Mouse (Mus musculus): ENCODE measurements around the gene Mical1. TPM values are rescaled to one million over a fixed set of nuclear protein-coding genes. Genes with fewer than 3 reads are reported as not detected.

Gene Mical1
- polyA plus RNA-seq (2015; fragmentation: Nextera tagmentation; extraction: Ambion mirVana) = 35.9 and 41.9 TPM in 2 replicates

DNA sequence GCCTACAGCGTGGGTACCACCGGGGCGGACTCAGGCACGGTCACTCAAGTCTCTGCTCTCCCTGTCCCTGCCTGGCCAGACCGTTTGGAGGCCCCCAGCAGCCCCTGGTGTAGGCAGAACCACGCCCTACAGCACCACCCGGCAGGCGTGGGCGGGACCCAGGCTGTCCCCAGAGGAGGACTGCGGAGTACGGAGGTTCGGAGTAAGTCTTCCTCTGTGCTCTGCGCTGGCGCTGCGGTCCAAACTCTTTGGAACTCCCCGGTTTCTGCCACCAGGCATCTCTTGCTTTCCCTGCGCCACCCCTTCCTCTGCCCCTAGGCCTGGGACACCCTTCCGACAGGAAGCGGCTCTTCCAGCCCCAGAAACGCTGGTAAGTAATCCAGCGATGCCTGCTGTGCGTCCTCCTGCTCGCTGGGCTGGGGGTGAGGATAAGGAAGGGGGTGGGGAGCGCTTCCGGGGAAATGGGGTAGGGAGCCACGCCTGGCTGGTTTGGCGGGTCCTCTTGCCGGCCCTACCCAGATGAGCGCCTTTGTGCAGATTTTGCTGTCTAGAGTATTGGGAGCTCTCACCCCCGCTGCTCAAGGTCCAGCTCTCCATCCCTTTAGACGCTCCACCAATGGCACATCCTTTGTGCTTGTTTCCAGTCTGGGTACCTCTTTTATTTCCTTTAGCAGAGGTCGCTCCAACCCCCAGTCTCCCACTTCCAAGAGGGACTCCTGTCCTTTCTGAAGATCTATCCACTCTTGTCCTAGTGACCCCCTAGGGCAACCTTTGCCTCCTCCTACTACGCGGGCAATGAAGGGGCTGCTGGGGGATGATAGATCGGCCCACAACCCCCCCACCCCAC lies at the start of gene Mical1:
Gene Mical1, plus strand, starts transcription at position 144 of the 847 bp plus-strand sequence.
- Histone ChIP-seq H3K4me1 (peaks cover 22% of the 10 kb centered on the region), H3K27me3 (no peaks in the 10 kb centered on the region), H3K4me3 (peak within 1 kb of the TSS; percentile 58), H3K9ac (peak within 1 kb of the TSS; percentile 80), H3K9me3 (replicated peaks) (no peaks in the 10 kb centered on the region), H3K27ac (peak within 1 kb of the TSS; percentile 83), H3K36me3 (ENCODE audit: poor library complexity, severe bottlenecking) (peaks cover 27% of the 10 kb centered on the region), H3K4me2 (peak within 1 kb of the TSS; percentile 88)
- peak; percentile 72 for ATAC-seq
- WGBS = under 1% methylated on average over 35 of the region's 35 CpGs

DNA sequence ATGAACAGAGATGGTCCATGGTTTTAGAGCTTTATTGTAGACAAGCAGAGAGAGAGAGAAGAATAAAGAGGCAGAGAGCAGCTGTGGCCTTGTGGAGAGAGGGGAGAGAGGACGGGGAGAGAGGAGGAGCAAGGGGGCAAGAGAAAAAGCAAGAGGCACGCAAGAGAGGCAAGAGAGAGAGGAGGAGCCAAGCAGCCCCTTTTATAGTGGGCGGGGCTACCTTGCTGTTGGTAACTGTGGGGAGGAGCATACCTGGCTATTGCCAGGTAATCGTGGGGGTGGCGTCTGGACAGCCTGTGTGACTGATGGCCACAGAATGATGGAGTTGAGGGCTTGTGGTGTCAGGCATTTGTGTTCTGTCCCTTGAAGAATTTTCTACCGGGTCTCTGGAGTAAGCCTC lies 49.7 kb upstream of the Mical1 start:
- no peak for ATAC-seq
- WGBS = 59% methylated on average over 6 of the region's 6 CpGs
- Histone ChIP-seq H3K9ac (no peak overlapping the region), H3K4me3 (no peak overlapping the region), H3K36me3 (ENCODE audit: poor library complexity, severe bottlenecking) (no peaks in the 10 kb centered on the region), H3K27me3 (no peaks in the 10 kb centered on the region), H3K4me1 (no peaks in the 10 kb centered on the region), H3K9me3 (replicated peaks) (no peaks in the 10 kb centered on the region), H3K4me2 (no peak overlapping the region), H3K27ac (no peak overlapping the region)

DNA sequence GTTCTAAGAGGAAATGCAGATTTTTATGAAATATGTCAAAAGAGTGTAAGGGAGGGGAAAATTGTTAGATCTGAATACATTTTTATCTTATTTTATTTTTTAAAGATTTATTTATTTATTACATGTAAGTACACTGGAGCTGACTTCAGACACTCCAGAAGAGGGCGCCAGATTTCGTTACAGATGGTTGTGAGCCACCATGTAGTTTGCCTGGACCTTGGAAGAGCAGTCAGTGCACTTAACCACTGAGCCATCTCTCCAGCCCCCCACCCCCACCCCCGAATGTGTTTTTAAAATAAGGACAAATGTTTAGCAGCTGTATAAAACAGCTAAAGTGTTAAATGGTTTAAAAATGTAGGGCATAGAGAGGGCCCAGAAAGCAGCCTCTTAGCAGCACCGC lies 41.5 kb upstream of the Mical1 start:
- Histone ChIP-seq H3K4me2 (no peak overlapping the region), H3K9ac (no peak overlapping the region), H3K4me3 (no peak overlapping the region), H3K36me3 (ENCODE audit: poor library complexity, severe bottlenecking) (no peaks in the 10 kb centered on the region), H3K27me3 (peaks cover 6% of the 10 kb centered on the region; the same call in 1 of the 2 replicates), H3K27ac (no peak overlapping the region), H3K4me1 (no peaks in the 10 kb centered on the region), H3K9me3 (replicated peaks) (no peaks in the 10 kb centered on the region)
- WGBS = 27% methylated on average over 4 of the region's 4 CpGs
- ATAC-seq = no peak

DNA sequence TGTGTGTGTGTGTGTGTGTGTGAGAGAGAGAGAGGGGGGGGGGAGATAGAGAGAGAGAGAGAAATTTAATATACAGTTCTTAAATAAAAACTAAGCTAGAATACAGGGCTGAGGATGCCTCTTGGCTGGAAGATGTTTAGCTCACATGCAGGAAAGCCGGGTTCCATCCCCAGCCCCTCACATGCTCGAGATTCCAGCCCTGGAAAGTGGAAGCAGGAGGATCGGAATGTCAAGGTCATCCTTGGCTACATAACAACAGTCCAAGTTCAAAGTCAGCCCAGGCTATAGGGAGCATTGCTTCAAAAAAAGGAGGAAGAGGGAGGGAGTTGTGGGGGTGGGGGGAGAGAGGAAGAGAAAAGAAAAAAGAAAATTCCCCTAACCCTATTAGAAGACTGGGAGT lies 41.0 kb upstream of the Mical1 start:
- Histone ChIP-seq H3K36me3 (ENCODE audit: poor library complexity, severe bottlenecking) (no peaks in the 10 kb centered on the region), H3K27me3 (peaks cover 6% of the 10 kb centered on the region; the same call in 1 of the 2 replicates), H3K4me3 (no peak overlapping the region), H3K9me3 (replicated peaks) (no peaks in the 10 kb centered on the region), H3K4me1 (no peaks in the 10 kb centered on the region), H3K27ac (no peak overlapping the region), H3K9ac (no peak overlapping the region), H3K4me2 (no peak overlapping the region)
- ATAC-seq = no peak
- WGBS = 52% methylated on average over 3 of the region's 3 CpGs

DNA sequence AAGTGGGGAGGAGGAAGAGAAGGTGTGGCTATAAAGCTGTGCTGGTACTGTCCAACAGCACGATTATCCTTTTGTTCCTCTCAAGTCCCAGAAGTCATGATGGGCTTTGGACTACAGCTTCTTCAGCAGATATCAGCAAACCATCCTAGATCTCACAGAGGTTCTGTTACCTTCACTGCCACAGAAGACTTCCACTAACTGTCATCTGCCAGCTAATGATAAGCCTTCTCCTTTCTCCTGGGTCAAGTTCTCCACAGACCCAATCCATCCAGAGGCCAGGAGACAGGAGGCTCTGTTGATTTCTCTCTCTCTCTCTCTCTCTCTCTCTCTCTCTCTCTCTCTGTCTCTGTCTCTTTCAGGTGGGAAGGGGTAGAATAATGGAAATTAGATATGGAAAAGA lies 27.9 kb upstream of the Mical1 start:
- H3K36me3 ChIP-seq (ENCODE audit: poor library complexity, severe bottlenecking) = peaks cover 14% of the 10 kb centered on the region
- no peaks in the 10 kb centered on the region for H3K27me3 ChIP-seq
- no peak overlapping the region for H3K9ac ChIP-seq
- H3K9me3 ChIP-seq (replicated peaks) = no peaks in the 10 kb centered on the region
- WGBS = 79% methylated on average over 1 of the region's 1 CpGs
- H3K4me1 ChIP-seq = peaks cover 29% of the 10 kb centered on the region
- H3K4me2 ChIP-seq = no peak overlapping the region
- no peak overlapping the region for H3K27ac ChIP-seq
- no peak for ATAC-seq
- H3K4me3 ChIP-seq = no peak overlapping the region

DNA sequence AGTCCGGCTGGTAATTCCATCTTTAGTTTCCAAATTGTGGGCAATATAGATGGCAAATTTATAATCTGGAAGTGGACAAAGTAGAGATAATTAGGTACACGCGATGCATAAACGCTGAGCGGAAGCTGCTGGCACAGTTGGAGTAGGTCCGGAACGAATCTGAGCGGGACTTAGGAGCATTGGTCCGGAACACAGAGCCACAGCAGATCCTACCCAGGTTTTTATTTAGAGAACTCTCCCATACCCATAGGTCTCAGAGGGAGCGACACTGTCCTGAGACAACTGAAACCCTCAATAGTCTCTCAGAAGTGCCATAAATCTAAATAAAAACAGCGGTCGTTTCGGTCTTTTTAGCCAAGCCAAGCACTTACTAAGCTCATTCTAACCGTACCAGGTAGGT lies 26.4 kb upstream of the Mical1 start:
- ATAC-seq = peak; percentile 74
- Histone ChIP-seq H3K27ac (peak overlapping the region; percentile 66; the same call in 1 of the 2 replicates), H3K36me3 (ENCODE audit: poor library complexity, severe bottlenecking) (peaks cover 25% of the 10 kb centered on the region), H3K4me2 (peak overlapping the region; percentile 71), H3K27me3 (no peaks in the 10 kb centered on the region), H3K9me3 (replicated peaks) (no peaks in the 10 kb centered on the region), H3K4me1 (peaks cover 34% of the 10 kb centered on the region), H3K9ac (peak overlapping the region; percentile 70), H3K4me3 (peak overlapping the region; percentile 88)
- 12% methylated on average over 14 of the region's 14 CpGs for WGBS

DNA sequence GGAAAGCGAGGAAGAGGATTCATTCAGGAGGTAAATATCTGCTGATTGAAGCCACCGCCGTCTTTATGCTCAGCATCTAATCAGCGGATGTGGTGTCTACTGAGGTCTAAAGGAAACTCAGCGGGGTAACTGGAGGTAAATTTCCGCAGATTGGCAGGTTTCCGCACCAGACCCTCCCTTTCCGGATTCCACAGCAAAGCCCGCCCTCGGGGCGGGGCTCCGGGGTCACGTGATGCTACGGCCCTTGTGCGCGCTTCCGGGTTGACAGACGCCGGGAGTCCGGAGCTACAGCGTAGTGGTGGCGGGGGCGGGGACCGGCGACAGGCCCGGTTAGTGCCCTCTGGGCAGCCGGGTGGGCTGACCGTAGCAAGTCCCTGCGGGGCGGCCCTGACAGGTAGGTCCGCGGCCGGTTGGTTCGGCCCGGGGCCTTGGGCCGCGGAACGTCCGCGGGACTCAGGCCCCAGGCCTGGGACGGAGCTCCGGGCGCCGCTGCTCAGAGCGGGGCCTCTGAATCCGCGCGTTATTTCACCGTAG lies 25.9 kb upstream of the Mical1 start, which contains the start of gene Zbtb24:
Gene Zbtb24, plus strand, starts transcription at position 247 of the 534 bp plus-strand sequence.
- H3K9ac ChIP-seq = peak within 1 kb of the TSS; percentile 86
- H3K4me3 ChIP-seq = peak within 1 kb of the TSS; percentile 88
- under 1% methylated on average over 48 of the region's 49 CpGs for WGBS
- peak within 1 kb of the TSS; percentile 71 for H3K4me2 ChIP-seq
- peaks cover 30% of the 10 kb centered on the region for H3K36me3 ChIP-seq (ENCODE audit: poor library complexity, severe bottlenecking)
- peak within 1 kb of the TSS; percentile 66; the same call in 1 of the 2 replicates for H3K27ac ChIP-seq
- H3K9me3 ChIP-seq (replicated peaks) = no peaks in the 10 kb centered on the region
- no peaks in the 10 kb centered on the region for H3K27me3 ChIP-seq
- peaks cover 34% of the 10 kb centered on the region for H3K4me1 ChIP-seq
- peak; percentile 98 for ATAC-seq

DNA sequence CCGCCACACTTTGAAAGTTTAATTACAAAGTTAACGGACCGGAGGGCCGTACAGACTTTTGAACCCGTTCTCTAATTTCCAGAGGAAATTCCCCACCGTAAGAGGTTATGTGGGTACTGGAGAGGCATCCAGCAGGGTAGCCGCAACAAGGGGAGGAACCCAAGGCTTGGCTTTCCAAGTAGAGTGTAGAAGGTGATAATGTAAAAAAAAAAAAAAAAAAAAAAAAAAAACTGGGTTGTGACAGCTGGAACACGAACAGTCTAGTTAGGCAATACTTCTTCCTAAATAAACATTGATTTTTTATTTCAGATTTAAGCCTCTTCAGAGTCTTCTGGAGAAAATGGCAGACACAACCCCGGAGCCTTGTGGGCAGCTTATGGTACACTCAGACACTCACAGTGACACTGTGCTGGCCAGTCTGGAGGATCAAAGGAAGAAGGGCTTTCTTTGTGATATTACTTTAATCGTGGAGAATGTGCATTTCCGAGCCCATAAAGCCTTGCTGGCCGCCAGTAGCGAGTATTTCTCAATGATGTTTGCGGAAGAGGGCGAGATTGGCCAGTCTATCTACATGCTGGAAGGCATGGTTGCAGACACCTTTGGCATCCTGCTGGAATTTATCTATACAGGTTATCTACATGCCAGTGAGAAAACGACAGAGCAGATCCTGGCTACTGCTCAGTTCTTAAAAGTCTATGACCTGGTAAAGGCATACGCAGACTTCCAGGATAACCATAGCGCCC lies 25.2 kb upstream of the Mical1 start:
- 0 out of 2 replicates have a peak overlapping the region, but pooled peaks have one; percentile 44 for H3K27ac ChIP-seq
- H3K9ac ChIP-seq = peak overlapping the region; percentile 86
- H3K4me3 ChIP-seq = peak overlapping the region; percentile 88
- peaks cover 34% of the 10 kb centered on the region for H3K4me1 ChIP-seq
- no peaks in the 10 kb centered on the region for H3K9me3 ChIP-seq (replicated peaks)
- ATAC-seq = no peak
- 58% methylated on average over 18 of the region's 18 CpGs for WGBS
- no peaks in the 10 kb centered on the region for H3K27me3 ChIP-seq
- peak overlapping the region; percentile 71 for H3K4me2 ChIP-seq
- peaks cover 37% of the 10 kb centered on the region for H3K36me3 ChIP-seq (ENCODE audit: poor library complexity, severe bottlenecking)

DNA sequence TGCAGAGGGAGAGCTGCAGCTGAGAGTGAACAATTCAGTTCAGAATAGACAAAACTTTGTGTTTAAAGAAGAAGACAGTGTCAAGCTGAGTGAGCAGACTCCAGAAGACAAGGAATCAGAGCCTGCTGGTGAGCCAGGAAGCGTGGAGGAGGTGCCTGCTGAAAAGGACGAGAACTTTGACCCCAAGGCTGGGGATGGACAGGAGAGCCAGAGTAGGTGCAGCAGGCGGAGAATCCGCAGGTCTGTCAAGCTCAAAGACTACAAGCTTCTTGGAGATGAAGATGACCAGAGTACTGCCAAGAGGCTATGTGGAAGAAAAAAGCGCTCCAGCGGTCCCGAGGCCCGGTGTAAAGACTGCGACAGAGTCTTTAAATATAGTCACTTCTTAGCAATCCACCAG lies 24.5 kb upstream of the Mical1 start:
- Histone ChIP-seq H3K27ac (no peak overlapping the region), H3K4me2 (peak overlapping the region; percentile 71; the same call in 1 of the 2 replicates), H3K4me3 (no peak overlapping the region), H3K9me3 (replicated peaks) (no peaks in the 10 kb centered on the region), H3K9ac (no peak overlapping the region), H3K4me1 (peaks cover 34% of the 10 kb centered on the region), H3K36me3 (ENCODE audit: poor library complexity, severe bottlenecking) (peaks cover 44% of the 10 kb centered on the region), H3K27me3 (no peaks in the 10 kb centered on the region)
- WGBS = 93% methylated on average over 9 of the region's 9 CpGs
- ATAC-seq = no peak

DNA sequence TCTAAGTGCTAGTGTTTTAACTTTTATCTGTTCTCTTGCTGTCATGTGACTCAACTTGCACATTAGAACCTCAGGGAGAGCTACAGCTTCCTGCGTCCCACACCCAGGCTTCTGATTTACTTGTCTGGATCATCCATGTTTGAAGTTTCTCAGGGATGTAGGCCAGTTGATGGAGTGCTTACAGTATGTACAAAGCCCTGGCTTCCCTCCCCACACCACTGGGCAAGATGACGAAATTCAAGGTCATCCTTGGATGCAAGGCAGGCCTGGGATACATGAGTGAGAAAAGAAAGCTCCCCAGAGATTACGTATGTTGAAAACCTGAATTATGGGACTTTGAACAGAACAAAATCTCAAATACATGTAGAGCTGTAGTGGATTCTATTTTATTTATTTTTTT lies 23.3 kb upstream of the Mical1 start:
- H3K4me1 ChIP-seq = peaks cover 34% of the 10 kb centered on the region
- WGBS = 94% methylated on average over 3 of the region's 3 CpGs
- no peak overlapping the region for H3K4me2 ChIP-seq
- no peaks in the 10 kb centered on the region for H3K27me3 ChIP-seq
- no peak overlapping the region for H3K9ac ChIP-seq
- H3K36me3 ChIP-seq (ENCODE audit: poor library complexity, severe bottlenecking) = peaks cover 52% of the 10 kb centered on the region
- H3K4me3 ChIP-seq = no peak overlapping the region
- no peak overlapping the region for H3K27ac ChIP-seq
- H3K9me3 ChIP-seq (replicated peaks) = no peaks in the 10 kb centered on the region
- no peak for ATAC-seq

DNA sequence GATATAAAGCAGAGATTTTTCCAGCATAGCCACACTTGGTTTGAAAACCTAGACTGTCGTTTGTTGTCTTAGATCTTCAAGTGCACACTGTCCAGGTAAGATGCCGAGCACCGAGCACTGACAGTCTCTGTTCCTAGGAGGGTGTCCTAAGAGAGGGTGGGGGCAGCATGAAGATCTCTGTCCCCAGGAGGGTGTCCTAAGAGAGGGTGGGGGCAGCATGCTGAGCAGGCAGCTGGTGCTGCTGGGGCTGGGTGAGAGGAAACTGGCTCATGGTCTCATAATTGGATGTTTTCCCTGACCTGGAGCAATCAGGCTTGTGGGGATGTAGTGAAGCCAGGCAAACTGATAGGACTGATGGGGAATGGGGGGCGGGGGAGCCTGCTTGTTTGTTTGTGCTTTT lies 16.1 kb upstream of the Mical1 start:
- no peak overlapping the region for H3K4me2 ChIP-seq
- no peak overlapping the region for H3K4me3 ChIP-seq
- H3K27ac ChIP-seq = no peak overlapping the region
- H3K4me1 ChIP-seq = peaks cover 8% of the 10 kb centered on the region; the same call in 1 of the 2 replicates
- peaks cover 64% of the 10 kb centered on the region for H3K36me3 ChIP-seq (ENCODE audit: poor library complexity, severe bottlenecking)
- H3K27me3 ChIP-seq = no peaks in the 10 kb centered on the region
- 84% methylated on average over 4 of the region's 4 CpGs for WGBS
- no peak overlapping the region for H3K9ac ChIP-seq
- no peak for ATAC-seq
- no peaks in the 10 kb centered on the region for H3K9me3 ChIP-seq (replicated peaks)

DNA sequence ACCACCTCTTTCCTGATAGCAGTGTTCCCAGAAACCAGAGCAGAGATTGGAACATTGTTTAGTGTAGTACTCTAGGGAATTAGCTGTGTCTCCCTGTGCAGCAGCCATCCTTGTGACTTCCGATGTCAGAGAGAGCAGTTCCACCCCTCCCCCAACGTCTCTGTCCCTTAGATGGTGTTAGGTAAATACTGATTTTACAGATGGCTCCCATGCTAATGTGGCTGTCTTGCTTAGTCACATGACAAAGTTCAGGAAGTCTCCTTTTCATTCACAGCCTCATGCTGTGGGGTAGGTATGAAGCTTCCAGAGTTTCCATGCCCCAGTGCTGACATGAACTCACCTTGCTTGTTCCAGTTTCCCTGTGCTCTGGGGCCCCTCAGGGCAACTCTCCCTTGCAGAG lies 15.6 kb upstream of the Mical1 start:
- Histone ChIP-seq H3K4me1 (peaks cover 8% of the 10 kb centered on the region; the same call in 1 of the 2 replicates), H3K9ac (no peak overlapping the region), H3K9me3 (replicated peaks) (no peaks in the 10 kb centered on the region), H3K4me3 (no peak overlapping the region), H3K27ac (no peak overlapping the region), H3K27me3 (no peaks in the 10 kb centered on the region), H3K36me3 (ENCODE audit: poor library complexity, severe bottlenecking) (peaks cover 62% of the 10 kb centered on the region), H3K4me2 (no peak overlapping the region)
- no peak for ATAC-seq
- WGBS = 46% methylated on average over 2 of the region's 2 CpGs

Data from forebrain, embryonic 13.5 days (tissue).